Mouse (Mus musculus): Measurements from ENCODE around the gene Efna5. TPM values are rescaled to one million over a fixed set of nuclear protein-coding genes. Genes with fewer than 3 reads are reported as not detected.
A peak's percentile ranks its signal among the peaks of the same experiment; 100 is the strongest.

Efna5 gene
- polyA plus RNA-seq, 1 experiment, result 32.7 TPM

- Histone ChIP-seq H3K4me1 (ENCODE audit: control insufficient read depth, insufficient read depth, low read length) (no peaks in the 10 kb centered on the region), H3K4me3 (ENCODE audit: low read depth, low read length) (peak overlapping the region; percentile 74), H3K27ac (ENCODE audit: insufficient read depth, low read length) (no peak overlapping the region), H3K9ac (ENCODE audit: low read depth, poor library complexity, severe bottlenecking) (0 out of 2 replicates have a peak overlapping the region, but pooled peaks have one; percentile 30), H3K27me3 (ENCODE audit: control insufficient read depth, insufficient read depth, low read length, poor library complexity, severe bottlenecking) (peaks cover 26% of the 10 kb centered on the region), H3K9me3 (replicated peaks; ENCODE audit: control insufficient read depth, insufficient read depth, low read length, poor library complexity, severe bottlenecking) (no peaks in the 10 kb centered on the region), H3K36me3 (ENCODE audit: control insufficient read depth, insufficient read depth, low read length, poor library complexity, severe bottlenecking) (no peaks in the 10 kb centered on the region)
- no peak for TF ChIP-seq EP300 (IDR thresholded peaks at IDR 0.05; ENCODE audit: insufficient read depth, low read depth, low read length)
- TF ChIP-seq CTCF (IDR thresholded peaks at IDR 0.05; ENCODE audit: low read depth, low read length), result no peak
- no peak for TF ChIP-seq POLR2A (IDR thresholded peaks at IDR 0.05; ENCODE audit: insufficient read depth, low read length)
Measured at GRCm38 (mm10) chr17:62883476-62884128, 2.5 kb upstream of the Efna5 start.

GRCm38 (mm10) chr17:62882726-62883475, 1.8 kb upstream of the Efna5 start:
- Histone ChIP-seq H3K9me3 (replicated peaks; ENCODE audit: control insufficient read depth, insufficient read depth, low read length, poor library complexity, severe bottlenecking) (no peaks in the 10 kb centered on the region), H3K36me3 (ENCODE audit: control insufficient read depth, insufficient read depth, low read length, poor library complexity, severe bottlenecking) (no peaks in the 10 kb centered on the region), H3K4me1 (ENCODE audit: control insufficient read depth, insufficient read depth, low read length) (no peaks in the 10 kb centered on the region), H3K27me3 (ENCODE audit: control insufficient read depth, insufficient read depth, low read length, poor library complexity, severe bottlenecking) (peaks cover 26% of the 10 kb centered on the region), H3K27ac (ENCODE audit: insufficient read depth, low read length) (no peak overlapping the region), H3K9ac (ENCODE audit: low read depth, poor library complexity, severe bottlenecking) (peak overlapping the region; percentile 80), H3K4me3 (ENCODE audit: low read depth, low read length) (peak overlapping the region; percentile 81)
- TF ChIP-seq POLR2A (IDR thresholded peaks at IDR 0.05; ENCODE audit: insufficient read depth, low read length) (no peak), CTCF (IDR thresholded peaks at IDR 0.05; ENCODE audit: low read depth, low read length) (no peak), EP300 (IDR thresholded peaks at IDR 0.05; ENCODE audit: insufficient read depth, low read depth, low read length) (no peak)

GRCm38 (mm10) chr17:62881791-62882725, 941 bp upstream of the Efna5 start:
- TF ChIP-seq EP300 (IDR thresholded peaks at IDR 0.05; ENCODE audit: insufficient read depth, low read depth, low read length) (no peak), CTCF (IDR thresholded peaks at IDR 0.05; ENCODE audit: low read depth, low read length) (no peak)
- Histone ChIP-seq H3K9me3 (replicated peaks; ENCODE audit: control insufficient read depth, insufficient read depth, low read length, poor library complexity, severe bottlenecking) (no peaks in the 10 kb centered on the region), H3K36me3 (ENCODE audit: control insufficient read depth, insufficient read depth, low read length, poor library complexity, severe bottlenecking) (no peaks in the 10 kb centered on the region), H3K4me3 (ENCODE audit: low read depth, low read length) (peak overlapping the region; percentile 81), H3K27ac (ENCODE audit: insufficient read depth, low read length) (no peak overlapping the region), H3K9ac (ENCODE audit: low read depth, poor library complexity, severe bottlenecking) (peak overlapping the region; percentile 80), H3K27me3 (ENCODE audit: control insufficient read depth, insufficient read depth, low read length, poor library complexity, severe bottlenecking) (peaks cover 28% of the 10 kb centered on the region), H3K4me1 (ENCODE audit: control insufficient read depth, insufficient read depth, low read length) (no peaks in the 10 kb centered on the region)

- peak overlapping the region; percentile 65 for H3K4me3 ChIP-seq (ENCODE audit: low read depth, low read length)
- H3K27me3 ChIP-seq (ENCODE audit: control insufficient read depth, insufficient read depth, low read length, poor library complexity, severe bottlenecking), result peaks cover 28% of the 10 kb centered on the region
- no peaks in the 10 kb centered on the region for H3K4me1 ChIP-seq (ENCODE audit: control insufficient read depth, insufficient read depth, low read length)
- no peaks in the 10 kb centered on the region for H3K36me3 ChIP-seq (ENCODE audit: control insufficient read depth, insufficient read depth, low read length, poor library complexity, severe bottlenecking)
- no peak overlapping the region for H3K27ac ChIP-seq (ENCODE audit: insufficient read depth, low read length)
- TF ChIP-seq EP300 (IDR thresholded peaks at IDR 0.05; ENCODE audit: insufficient read depth, low read depth, low read length) (no peak), CTCF (IDR thresholded peaks at IDR 0.05; ENCODE audit: low read depth, low read length) (no peak), POLR2A (IDR thresholded peaks at IDR 0.05; ENCODE audit: insufficient read depth, low read length) (no peak)
- no peaks in the 10 kb centered on the region for H3K9me3 ChIP-seq (replicated peaks; ENCODE audit: control insufficient read depth, insufficient read depth, low read length, poor library complexity, severe bottlenecking)
- peak overlapping the region; percentile 80 for H3K9ac ChIP-seq (ENCODE audit: low read depth, poor library complexity, severe bottlenecking)
Measured at GRCm38 (mm10) chr17:62880311-62881175, 574 bp downstream of the Efna5 start.

GRCm38 (mm10) chr17:62879526-62880310, 1.4 kb downstream of the Efna5 start:
- Histone ChIP-seq H3K36me3 (ENCODE audit: control insufficient read depth, insufficient read depth, low read length, poor library complexity, severe bottlenecking) (no peaks in the 10 kb centered on the region), H3K9ac (ENCODE audit: low read depth, poor library complexity, severe bottlenecking) (peak overlapping the region; percentile 80), H3K4me1 (ENCODE audit: control insufficient read depth, insufficient read depth, low read length) (no peaks in the 10 kb centered on the region), H3K4me3 (ENCODE audit: low read depth, low read length) (peak overlapping the region; percentile 65), H3K9me3 (replicated peaks; ENCODE audit: control insufficient read depth, insufficient read depth, low read length, poor library complexity, severe bottlenecking) (no peaks in the 10 kb centered on the region), H3K27me3 (ENCODE audit: control insufficient read depth, insufficient read depth, low read length, poor library complexity, severe bottlenecking) (peaks cover 28% of the 10 kb centered on the region), H3K27ac (ENCODE audit: insufficient read depth, low read length) (no peak overlapping the region)
- TF ChIP-seq CTCF (IDR thresholded peaks at IDR 0.05; ENCODE audit: low read depth, low read length), result no peak
- TF ChIP-seq POLR2A (IDR thresholded peaks at IDR 0.05; ENCODE audit: insufficient read depth, low read length), result no peak
- no peak for TF ChIP-seq EP300 (IDR thresholded peaks at IDR 0.05; ENCODE audit: insufficient read depth, low read depth, low read length)
